Mouse (Mus musculus): Measurements from ENCODE around the gene Irf2bp2. TPM values are rescaled to one million over a fixed set of nuclear protein-coding genes. Genes with fewer than 3 reads are reported as not detected.

The Irf2bp2 gene
- polyA plus RNA-seq, 1 experiment from 2014 or later: 12.6 TPM

GRCm38 (mm10) chr8:126573079-126573694 lies 20.6 kb downstream of the Irf2bp2 start:
- H3K4me2 ChIP-seq: no peak overlapping the region
- no peak overlapping the region for H3K27ac ChIP-seq
- ATAC-seq (ENCODE audit: borderline replicate concordance, extremely low read depth, low FRiP score, low TSS enrichment): no peak
- H3K9ac ChIP-seq: no peak overlapping the region
- WGBS: 83% methylated on average over 6 of the region's 6 CpGs
- no peak overlapping the region for H3K4me3 ChIP-seq
- no peaks in the 10 kb centered on the region for H3K9me3 ChIP-seq
- H3K4me1 ChIP-seq: no peaks in the 10 kb centered on the region
- no peaks in the 10 kb centered on the region for H3K36me3 ChIP-seq
- no peaks in the 10 kb centered on the region for H3K27me3 ChIP-seq

DNA sequence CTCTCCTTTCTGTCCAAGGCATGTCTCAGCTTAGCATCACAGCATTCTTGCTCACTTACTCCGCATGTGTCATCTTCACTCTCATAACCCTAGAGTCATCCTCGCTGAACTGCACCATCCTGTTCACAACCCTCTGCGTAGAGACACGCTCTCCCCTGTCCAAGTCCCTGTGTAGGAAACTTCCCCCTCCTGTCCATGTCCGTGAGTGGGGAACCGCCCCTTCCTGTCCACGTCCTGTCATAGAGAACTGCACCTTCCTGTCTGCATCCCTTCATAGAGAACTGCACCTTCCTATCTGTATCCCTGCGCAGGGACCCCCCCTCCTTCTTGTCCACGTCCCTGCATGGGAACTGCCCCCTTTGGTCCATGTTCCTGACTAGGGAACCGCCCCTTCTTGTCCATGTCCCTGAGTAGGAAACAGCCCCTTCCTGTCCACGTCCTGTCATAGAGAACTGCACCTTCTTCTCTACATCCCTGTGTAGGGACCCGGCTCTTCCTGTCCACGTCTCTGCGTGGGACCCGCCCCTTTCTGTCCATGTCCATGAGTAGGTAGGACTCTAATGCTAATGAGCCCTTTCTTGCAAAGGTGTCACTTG lies 22.6 kb downstream of the Irf2bp2 start:
- Histone ChIP-seq H3K9me3 (no peaks in the 10 kb centered on the region), H3K36me3 (no peaks in the 10 kb centered on the region), H3K27ac (no peak overlapping the region), H3K9ac (no peak overlapping the region), H3K4me3 (no peak overlapping the region), H3K27me3 (no peaks in the 10 kb centered on the region), H3K4me2 (0 out of 2 replicates have a peak overlapping the region, but pooled peaks have one; percentile 2), H3K4me1 (peaks cover 18% of the 10 kb centered on the region)
- 0 out of 2 replicates have a peak, but pooled peaks have one; percentile 33 for ATAC-seq (ENCODE audit: borderline replicate concordance, extremely low read depth, low FRiP score, low TSS enrichment)
- 69% methylated on average over 15 of the region's 15 CpGs for WGBS

- Histone ChIP-seq H3K36me3 (no peaks in the 10 kb centered on the region), H3K9me3 (no peaks in the 10 kb centered on the region), H3K27me3 (no peaks in the 10 kb centered on the region), H3K4me3 (no peak overlapping the region), H3K9ac (no peak overlapping the region), H3K4me1 (peaks cover 24% of the 10 kb centered on the region), H3K4me2 (0 out of 2 replicates have a peak overlapping the region, but pooled peaks have one; percentile 2), H3K27ac (0 out of 2 replicates have a peak overlapping the region, but pooled peaks have one; percentile 3)
- ATAC-seq (ENCODE audit: borderline replicate concordance, extremely low read depth, low FRiP score, low TSS enrichment): no peak
- 67% methylated on average over 9 of the region's 9 CpGs for WGBS
Observed at GRCm38 (mm10) chr8:126570521-126571040, 23.2 kb downstream of the Irf2bp2 start.

- no peaks in the 10 kb centered on the region for H3K9me3 ChIP-seq
- no peak overlapping the region for H3K9ac ChIP-seq
- ATAC-seq (ENCODE audit: borderline replicate concordance, extremely low read depth, low FRiP score, low TSS enrichment): no peak
- WGBS: 79% methylated on average over 3 of the region's 3 CpGs
- H3K27ac ChIP-seq: no peak overlapping the region
- H3K4me1 ChIP-seq: peaks cover 29% of the 10 kb centered on the region
- H3K4me3 ChIP-seq: no peak overlapping the region
- H3K4me2 ChIP-seq: no peak overlapping the region
- no peaks in the 10 kb centered on the region for H3K36me3 ChIP-seq
- no peaks in the 10 kb centered on the region for H3K27me3 ChIP-seq
Observed at GRCm38 (mm10) chr8:126570046-126570445, 23.7 kb downstream of the Irf2bp2 start.

DNA sequence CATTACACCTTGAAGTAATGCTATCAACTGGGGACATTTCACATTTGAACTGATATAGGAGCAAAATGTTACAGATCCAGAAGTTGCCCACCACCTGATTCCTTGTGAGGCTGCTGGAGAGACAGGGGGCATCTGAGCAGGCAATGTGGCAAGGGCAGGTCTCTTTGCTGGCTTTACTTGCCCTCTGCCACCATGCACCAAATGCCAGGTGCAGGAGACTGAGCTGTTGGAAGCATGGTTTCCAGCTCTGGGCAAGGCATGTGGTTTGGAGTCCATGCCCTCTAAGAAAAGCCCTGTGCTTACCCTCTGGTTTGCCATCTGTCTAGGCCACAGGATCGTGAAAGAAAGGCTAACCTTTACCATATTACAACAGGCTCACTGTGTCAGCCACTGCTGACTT lies 24.1 kb downstream of the Irf2bp2 start:
- no peak overlapping the region for H3K27ac ChIP-seq
- H3K9me3 ChIP-seq: no peaks in the 10 kb centered on the region
- no peaks in the 10 kb centered on the region for H3K27me3 ChIP-seq
- ATAC-seq (ENCODE audit: borderline replicate concordance, extremely low read depth, low FRiP score, low TSS enrichment): no peak
- no peaks in the 10 kb centered on the region for H3K36me3 ChIP-seq
- peaks cover 31% of the 10 kb centered on the region for H3K4me1 ChIP-seq
- WGBS: 77% methylated on average over 1 of the region's 1 CpGs
- H3K4me2 ChIP-seq: no peak overlapping the region
- H3K9ac ChIP-seq: no peak overlapping the region
- H3K4me3 ChIP-seq: no peak overlapping the region

DNA sequence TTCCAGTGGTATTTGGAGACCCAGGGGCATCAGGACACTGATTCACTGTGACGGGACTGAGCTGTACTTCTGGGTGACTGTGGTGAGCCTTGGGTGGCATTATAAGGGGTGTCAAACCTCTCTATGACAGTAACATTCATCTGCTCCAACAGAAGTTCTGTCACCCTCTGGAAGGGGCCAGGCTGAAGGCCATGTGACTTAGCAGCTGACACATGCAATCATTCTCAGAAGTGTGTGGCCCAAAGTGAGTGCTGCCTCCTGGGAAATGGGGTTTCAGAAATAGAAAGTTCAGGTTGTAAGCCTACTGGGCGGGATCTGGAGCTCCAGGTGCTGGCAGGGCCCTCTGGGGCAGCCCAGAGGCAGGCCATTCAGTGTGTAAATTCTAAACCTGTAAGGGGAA lies 26.1 kb downstream of the Irf2bp2 start:
- H3K4me3 ChIP-seq: no peak overlapping the region
- H3K4me2 ChIP-seq: no peak overlapping the region
- no peaks in the 10 kb centered on the region for H3K9me3 ChIP-seq
- H3K27me3 ChIP-seq: no peaks in the 10 kb centered on the region
- ATAC-seq (ENCODE audit: borderline replicate concordance, extremely low read depth, low FRiP score, low TSS enrichment): no peak
- no peak overlapping the region for H3K9ac ChIP-seq
- 79% methylated on average over 2 of the region's 2 CpGs for WGBS
- peak overlapping the region; percentile 89 for H3K27ac ChIP-seq
- H3K4me1 ChIP-seq: peaks cover 31% of the 10 kb centered on the region
- H3K36me3 ChIP-seq: no peaks in the 10 kb centered on the region

DNA sequence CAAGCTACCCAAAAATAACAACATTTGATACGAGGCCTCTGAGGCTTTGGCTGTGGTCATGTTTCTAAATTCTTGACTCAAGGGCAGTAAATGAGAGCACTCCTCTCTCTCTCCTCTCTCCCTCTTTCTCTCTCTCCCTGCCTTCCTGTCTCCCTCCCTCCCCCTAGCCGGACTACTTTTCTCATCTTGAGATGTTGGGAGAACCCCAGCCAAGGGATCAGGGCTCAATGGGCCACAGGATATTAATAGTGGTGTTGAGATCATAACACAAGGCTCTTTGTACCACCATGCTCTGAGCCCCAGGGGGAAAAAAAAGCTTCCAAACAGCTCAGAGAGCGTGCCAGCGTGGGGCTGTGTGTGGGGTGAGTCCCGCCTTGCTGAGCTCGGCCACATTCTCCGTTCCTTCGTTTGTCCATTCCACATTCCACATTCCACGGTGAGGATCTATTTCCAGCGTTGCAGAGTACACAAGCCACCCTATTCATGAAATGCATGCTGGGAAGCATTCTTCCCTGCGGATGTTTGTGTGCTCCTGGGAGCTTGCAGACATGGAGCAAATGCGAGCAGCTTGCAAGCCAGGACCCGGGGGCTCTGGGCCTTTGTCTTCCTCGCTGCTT lies 27.2 kb downstream of the Irf2bp2 start:
- Histone ChIP-seq H3K36me3 (no peaks in the 10 kb centered on the region), H3K4me3 (no peak overlapping the region), H3K9me3 (no peaks in the 10 kb centered on the region), H3K27ac (peak overlapping the region; percentile 89), H3K27me3 (no peaks in the 10 kb centered on the region), H3K4me2 (peak overlapping the region; percentile 20; the same call in 1 of the 2 replicates), H3K9ac (no peak overlapping the region), H3K4me1 (peaks cover 31% of the 10 kb centered on the region)
- 8% methylated on average over 14 of the region's 14 CpGs for WGBS
- ATAC-seq (ENCODE audit: borderline replicate concordance, extremely low read depth, low FRiP score, low TSS enrichment): peak; percentile 60; the same call in 1 of the 2 replicates

DNA sequence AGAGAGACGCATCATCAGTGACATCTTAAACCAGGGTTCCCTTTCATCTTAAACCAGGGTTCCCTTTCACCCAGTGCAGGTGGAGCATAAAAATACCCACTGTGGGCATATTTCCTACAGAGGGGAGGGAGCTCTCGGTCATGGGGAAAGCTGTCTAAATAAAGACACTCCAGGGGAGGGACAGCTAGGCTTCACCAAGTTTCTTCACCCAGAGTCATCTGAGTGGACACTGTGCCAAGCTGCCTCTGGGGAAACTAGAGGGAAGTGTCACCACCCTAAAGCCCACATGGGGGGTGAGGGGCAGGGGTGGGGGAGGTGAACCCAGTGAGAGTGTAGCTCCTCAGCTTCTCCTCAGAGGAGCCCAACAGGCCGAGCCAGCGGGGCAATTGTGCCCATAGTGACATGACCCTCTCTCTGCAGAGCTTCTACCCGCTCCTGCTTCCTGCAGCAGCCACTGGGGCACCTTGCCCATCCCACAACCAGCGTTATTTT lies 27.8 kb downstream of the Irf2bp2 start:
- H3K4me3 ChIP-seq: no peak overlapping the region
- no peak overlapping the region for H3K9ac ChIP-seq
- H3K4me2 ChIP-seq: peak overlapping the region; percentile 20; the same call in 1 of the 2 replicates
- no peaks in the 10 kb centered on the region for H3K27me3 ChIP-seq
- peak overlapping the region; percentile 89 for H3K27ac ChIP-seq
- 54% methylated on average over 6 of the region's 6 CpGs for WGBS
- no peaks in the 10 kb centered on the region for H3K36me3 ChIP-seq
- no peaks in the 10 kb centered on the region for H3K9me3 ChIP-seq
- peaks cover 31% of the 10 kb centered on the region for H3K4me1 ChIP-seq
- peak; percentile 25; the same call in 1 of the 2 replicates for ATAC-seq (ENCODE audit: borderline replicate concordance, extremely low read depth, low FRiP score, low TSS enrichment)

GRCm38 (mm10) chr8:126565231-126565781 lies 28.5 kb downstream of the Irf2bp2 start:
- Histone ChIP-seq H3K4me3 (no peak overlapping the region), H3K4me1 (peaks cover 31% of the 10 kb centered on the region), H3K36me3 (no peaks in the 10 kb centered on the region), H3K27me3 (no peaks in the 10 kb centered on the region), H3K4me2 (no peak overlapping the region), H3K27ac (peak overlapping the region; percentile 89), H3K9ac (no peak overlapping the region), H3K9me3 (no peaks in the 10 kb centered on the region)
- WGBS: 69% methylated on average over 6 of the region's 6 CpGs
- ATAC-seq (ENCODE audit: borderline replicate concordance, extremely low read depth, low FRiP score, low TSS enrichment): no peak

- Histone ChIP-seq H3K9ac (no peak overlapping the region), H3K4me1 (peaks cover 31% of the 10 kb centered on the region), H3K4me3 (no peak overlapping the region), H3K27ac (no peak overlapping the region), H3K36me3 (no peaks in the 10 kb centered on the region), H3K4me2 (no peak overlapping the region), H3K27me3 (no peaks in the 10 kb centered on the region), H3K9me3 (no peaks in the 10 kb centered on the region)
- no peak for ATAC-seq (ENCODE audit: borderline replicate concordance, extremely low read depth, low FRiP score, low TSS enrichment)
- 69% methylated on average over 9 of the region's 9 CpGs for WGBS
Observed at GRCm38 (mm10) chr8:126564551-126565154, 29.1 kb downstream of the Irf2bp2 start.

GRCm38 (mm10) chr8:126561316-126561841 lies 32.4 kb downstream of the Irf2bp2 start:
- Histone ChIP-seq H3K4me3 (no peak overlapping the region), H3K4me1 (peaks cover 21% of the 10 kb centered on the region), H3K36me3 (no peaks in the 10 kb centered on the region), H3K4me2 (no peak overlapping the region), H3K9ac (no peak overlapping the region), H3K27ac (no peak overlapping the region), H3K9me3 (no peaks in the 10 kb centered on the region), H3K27me3 (no peaks in the 10 kb centered on the region)
- 87% methylated on average over 4 of the region's 4 CpGs for whole genome bisulfite sequencing
- no peak for ATAC-seq (ENCODE audit: borderline replicate concordance, extremely low read depth, low FRiP score, low TSS enrichment)
